In the genomic region with DNA sequence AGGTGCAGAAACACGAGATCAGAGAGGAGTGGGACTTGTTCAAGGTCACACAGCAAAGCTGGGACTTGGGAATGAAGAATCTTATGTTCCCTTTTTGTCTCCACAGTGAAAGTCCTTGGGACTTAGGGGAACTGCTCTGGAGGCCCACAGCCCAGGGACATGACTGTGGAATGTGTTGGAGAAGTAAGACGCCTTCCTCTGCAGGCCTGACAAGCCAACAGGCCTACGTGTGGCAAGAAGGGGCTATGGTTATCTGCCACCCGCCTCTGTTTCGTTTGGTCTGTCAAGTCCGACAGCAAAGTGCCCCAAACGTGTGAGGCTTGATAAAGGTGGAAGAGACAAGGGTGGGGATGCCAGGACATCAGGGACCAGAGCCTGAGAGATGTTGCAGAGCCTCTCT, we compare ENCODE assay signal across 36 mouse cellular contexts. TPM values are rescaled to one million over a fixed set of nuclear protein-coding genes. Genes with fewer than 3 reads are reported as not detected.
"Had no signal": no experiment of that assay in that cellular context is flagged by ENCODE, and none has a peak within 500 bp of the region (broad histone marks: within the 10 kb centered on the region; RNA-seq: fewer than 3 reads in every experiment).

No protein-coding gene starts in this region.

- H3K9ac ChIP-seq: forebrain, postnatal 0 days; hindbrain, embryonic 13.5 days; hindbrain, embryonic 15.5 days; kidney, embryonic 15.5 days; limb, embryonic 12.5 days; liver, embryonic 13.5 days; liver, embryonic 15.5 days; liver, postnatal 0 days had no signal

- H3K27ac ChIP-seq: hindbrain, embryonic 13.5 days; hindbrain, embryonic 15.5 days; hindbrain, postnatal 0 days; kidney, embryonic 15.5 days; kidney, postnatal 0 days; limb, embryonic 10.5 days; limb, embryonic 12.5 days; liver, embryonic 13.5 days; liver, embryonic 15.5 days had no signal

- H3K4me2 ChIP-seq: hindbrain, embryonic 13.5 days; hindbrain, embryonic 15.5 days; kidney, embryonic 15.5 days; limb, embryonic 12.5 days; liver, embryonic 11.5 days; liver, embryonic 13.5 days; liver, embryonic 15.5 days had no signal

- DNase-seq: forebrain, postnatal 0 days; gastrocnemius, postnatal 14 days; gastrocnemius, postnatal 36 days; heart, adult 11 months; heart, postnatal 14 days; kidney, adult 11 months; kidney, adult 2 months; kidney, adult 9 months; kidney, postnatal 14 days; kidney, postnatal 36 days; layer of hippocampus, adult 9-11 months; layer of hippocampus, postnatal 36 days; liver; liver, embryonic 13.5 days; liver, postnatal 0 days had no signal

- ATAC-seq: forebrain, postnatal 0 days; hindbrain, postnatal 0 days; intestine, embryonic 16.5 days; liver, postnatal 0 days had no signal

- H3K4me1 ChIP-seq: hindbrain, embryonic 13.5 days; hindbrain, embryonic 15.5 days; kidney, embryonic 15.5 days; liver, embryonic 13.5 days; liver, embryonic 15.5 days had no signal

- H3K9me3 ChIP-seq: hindbrain, embryonic 13.5 days; hindbrain, embryonic 15.5 days; kidney, embryonic 15.5 days; limb, embryonic 10.5 days; limb, embryonic 12.5 days; liver, embryonic 13.5 days; liver, embryonic 15.5 days had no signal

- H3K4me3 ChIP-seq: hindbrain, embryonic 13.5 days; hindbrain, embryonic 15.5 days; kidney, embryonic 15.5 days; limb, embryonic 10.5 days; limb, embryonic 12.5 days; liver, embryonic 13.5 days; liver, embryonic 15.5 days had no signal

- H3K36me3 ChIP-seq: hindbrain, embryonic 13.5 days; hindbrain, embryonic 15.5 days; kidney, embryonic 15.5 days; limb, embryonic 10.5 days; limb, embryonic 12.5 days; liver, embryonic 13.5 days; liver, embryonic 15.5 days had no signal

RNA-seq across cellular contexts. Expression of a gene that starts 14.8 kb away (rescaled TPM):
- total RNA-seq: forebrain, postnatal 0 days; gastrocnemius, adult 18-20 months; gastrocnemius, adult 8-10 months; gastrocnemius, postnatal 14 days; gastrocnemius, postnatal 36 days; heart, postnatal 14 days; hematopoietic stem cell, adult 5-6 weeks; hindbrain, postnatal 0 days; layer of hippocampus, adult 18-20 months; layer of hippocampus, adult 8-10 months; layer of hippocampus, postnatal 14 days; layer of hippocampus, postnatal 36 days; left cerebral cortex, adult 18-20 months; left cerebral cortex, postnatal 14 days; left cerebral cortex, postnatal 36 days had no signal
- polyA plus RNA-seq: forebrain, postnatal 0 days; gonadal fat pad, adult 2 months; hindbrain, embryonic 11.5 days; hindbrain, embryonic 13.5 days; hindbrain, embryonic 15.5 days; hindbrain, postnatal 0 days had no signal
